Mouse (Mus musculus) embryonic facial prominence, embryonic 15.5 days (tissue): ENCODE results near the gene Agap1. TPM values are rescaled to one million over a fixed set of nuclear protein-coding genes. Genes with fewer than 3 reads are reported as not detected.

Experiments
- ATAC-seq: fragments of 200-750 bp; cut with Nextera tagmentation; 2 replicates; pipeline ENCODE4 v1.8.0; 2017; ENCODE audit warnings: low read depth, moderate TSS enrichment; ENCODE audit not compliant: insufficient number of reproducible peaks, low FRiP score, low TSS enrichment
- H3K27ac ChIP-seq: fragments of 300-500 bp; sonication (generic); replicated peaks from 2 replicates; pipeline ENCODE4 v1.5.1; 2015; ENCODE audit warnings: mild to moderate bottlenecking, inconsistent platforms
- H3K27me3 ChIP-seq: fragments of 300-500 bp; sonication (generic); 2 replicates; pipeline ENCODE4 v1.6.1; 2015; ENCODE audit warnings: inconsistent platforms
- H3K36me3 ChIP-seq: fragments of 300-500 bp; sonication (generic); 2 replicates; pipeline ENCODE4 v1.6.1; 2015; ENCODE audit warnings: mild to moderate bottlenecking, inconsistent platforms
- H3K4me1 ChIP-seq: fragments of 300-500 bp; sonication (generic); 2 replicates; pipeline ENCODE4 v1.6.1; 2015; ENCODE audit warnings: inconsistent platforms
- H3K4me2 ChIP-seq: fragments of 300-500 bp; sonication (generic); replicated peaks from 2 replicates; pipeline ENCODE4 v1.6.1; 2015; ENCODE audit warnings: mild to moderate bottlenecking, inconsistent platforms
- H3K4me3 ChIP-seq: fragments of 300-500 bp; sonication (generic); replicated peaks from 2 replicates; pipeline ENCODE4 v1.5.1; 2015; ENCODE audit warnings: mild to moderate bottlenecking, inconsistent platforms
- H3K9ac ChIP-seq: fragments of 300-500 bp; sonication (generic); 2 replicates; pipeline ENCODE4 v1.6.1; 2015; ENCODE audit warnings: inconsistent platforms
- H3K9me3 ChIP-seq: fragments of 300-500 bp; sonication (generic); replicated peaks from 2 replicates; pipeline ENCODE4 v1.6.1; 2016; ENCODE audit warnings: inconsistent platforms
- WGBS: fragments of 180-500 bp; shearing (Covaris S2); methylation state at CpG from one replicate; pipeline ENCODE4 v1.1.7; 2015; 5-methylcytosine and 5-hydroxymethylcytosine counted together
- polyA plus RNA-seq: library from polyadenylated mRNA; unstranded; fragments of >200 nt; fragmentation: Nextera tagmentation; extraction: Ambion mirVana; gene quantifications from 2 replicates; pipeline ENCODE4 v1.2.1, GENCODE M21; 2015

Agap1 gene
- polyA plus RNA-seq, 1 experiment from 2014 or later, result 13.4 TPM

DNA sequence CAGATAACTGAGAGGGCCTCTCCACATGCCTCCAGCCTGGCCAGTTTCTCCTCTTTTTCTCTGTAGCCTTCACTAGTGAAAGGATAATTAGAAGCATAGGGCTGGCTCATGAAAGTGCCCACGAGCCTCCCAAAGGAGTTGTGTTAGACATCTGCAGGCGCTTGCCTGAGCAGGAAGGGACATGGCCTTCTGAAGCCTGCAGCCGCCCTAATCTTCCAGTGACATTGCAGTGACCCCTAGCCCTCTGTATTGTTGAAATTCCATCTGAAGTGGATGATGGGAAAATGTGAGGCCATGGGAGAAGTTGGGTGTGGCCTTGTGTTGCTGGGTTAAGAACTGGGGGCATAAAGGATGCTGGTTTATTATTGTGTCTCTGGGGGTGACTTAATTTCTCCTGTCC, 269.5 kb downstream of the Agap1 start:
- H3K4me1 ChIP-seq, result peaks cover 20% of the 10 kb centered on the region
- no peak overlapping the region for H3K9ac ChIP-seq
- no peaks in the 10 kb centered on the region for H3K9me3 ChIP-seq
- 17% methylated on average over 3 of the region's 3 CpGs for WGBS
- H3K4me2 ChIP-seq, result no peak overlapping the region
- ATAC-seq, result no peak
- H3K27ac ChIP-seq, result no peak overlapping the region
- H3K27me3 ChIP-seq, result no peaks in the 10 kb centered on the region
- H3K4me3 ChIP-seq, result no peak overlapping the region
- H3K36me3 ChIP-seq, result 0 out of 2 replicates have a peak, but pooled peaks cover 5% of the 10 kb centered on the region

DNA sequence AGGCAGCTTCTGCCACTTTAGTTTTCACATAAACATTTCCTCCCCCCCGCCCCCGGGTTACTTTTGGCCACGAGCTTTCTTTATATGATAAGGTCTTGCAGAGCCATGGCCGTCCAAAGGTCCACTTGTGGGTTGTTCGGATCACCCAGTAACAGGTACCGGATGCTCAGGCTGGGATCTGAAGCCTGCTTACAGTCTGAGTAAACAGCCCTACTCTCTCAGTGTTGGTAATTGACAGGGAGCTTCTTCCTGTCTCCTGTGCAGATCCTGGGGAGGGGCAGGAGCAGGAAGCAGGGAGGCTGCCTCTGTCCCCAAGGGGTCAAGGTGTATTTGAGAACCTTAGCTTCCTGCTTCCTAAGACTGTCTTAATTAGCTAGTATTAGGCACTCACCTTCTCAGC, 269.9 kb downstream of the Agap1 start:
- peaks cover 20% of the 10 kb centered on the region for H3K4me1 ChIP-seq
- no peak overlapping the region for H3K4me3 ChIP-seq
- no peaks in the 10 kb centered on the region for H3K9me3 ChIP-seq
- ATAC-seq, result no peak
- WGBS, result 64% methylated on average over 6 of the region's 6 CpGs
- 0 out of 2 replicates have a peak, but pooled peaks cover 5% of the 10 kb centered on the region for H3K36me3 ChIP-seq
- no peak overlapping the region for H3K4me2 ChIP-seq
- H3K9ac ChIP-seq, result no peak overlapping the region
- no peak overlapping the region for H3K27ac ChIP-seq
- no peaks in the 10 kb centered on the region for H3K27me3 ChIP-seq

DNA sequence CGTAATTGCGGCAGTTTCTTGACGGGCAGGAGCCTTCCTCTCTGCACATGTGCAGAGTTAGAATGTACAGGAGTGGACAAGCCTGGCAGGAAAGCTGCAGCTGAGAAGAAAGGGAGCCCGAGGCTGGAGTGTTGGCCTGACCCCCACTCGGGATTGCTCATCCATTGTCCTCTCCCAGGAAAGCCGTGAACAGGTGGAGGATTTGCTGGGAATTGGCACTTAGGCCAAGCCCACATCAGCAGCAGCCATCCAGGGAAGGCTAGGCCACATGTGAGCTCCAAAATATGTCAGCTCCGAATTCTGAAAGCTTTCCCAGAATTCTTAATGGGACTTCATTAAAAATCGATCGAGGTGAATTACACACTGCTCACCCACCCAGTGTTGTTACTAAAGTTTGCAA, 270.4 kb downstream of the Agap1 start:
- H3K9me3 ChIP-seq, result no peaks in the 10 kb centered on the region
- H3K9ac ChIP-seq, result no peak overlapping the region
- no peaks in the 10 kb centered on the region for H3K27me3 ChIP-seq
- ATAC-seq, result no peak
- 49% methylated on average over 9 of the region's 9 CpGs for WGBS
- 0 out of 2 replicates have a peak, but pooled peaks cover 5% of the 10 kb centered on the region for H3K36me3 ChIP-seq
- no peak overlapping the region for H3K4me3 ChIP-seq
- peaks cover 20% of the 10 kb centered on the region for H3K4me1 ChIP-seq
- H3K27ac ChIP-seq, result no peak overlapping the region
- no peak overlapping the region for H3K4me2 ChIP-seq

GRCm38 (mm10) chr1:89728481-89728880, 273.9 kb downstream of the Agap1 start:
- Histone ChIP-seq H3K4me2 (no peak overlapping the region), H3K4me3 (no peak overlapping the region), H3K36me3 (0 out of 2 replicates have a peak, but pooled peaks cover 10% of the 10 kb centered on the region), H3K9me3 (no peaks in the 10 kb centered on the region), H3K27me3 (no peaks in the 10 kb centered on the region), H3K9ac (no peak overlapping the region), H3K4me1 (peaks cover 15% of the 10 kb centered on the region), H3K27ac (no peak overlapping the region)
- no peak for ATAC-seq
- WGBS, result 92% methylated on average over 6 of the region's 6 CpGs

DNA sequence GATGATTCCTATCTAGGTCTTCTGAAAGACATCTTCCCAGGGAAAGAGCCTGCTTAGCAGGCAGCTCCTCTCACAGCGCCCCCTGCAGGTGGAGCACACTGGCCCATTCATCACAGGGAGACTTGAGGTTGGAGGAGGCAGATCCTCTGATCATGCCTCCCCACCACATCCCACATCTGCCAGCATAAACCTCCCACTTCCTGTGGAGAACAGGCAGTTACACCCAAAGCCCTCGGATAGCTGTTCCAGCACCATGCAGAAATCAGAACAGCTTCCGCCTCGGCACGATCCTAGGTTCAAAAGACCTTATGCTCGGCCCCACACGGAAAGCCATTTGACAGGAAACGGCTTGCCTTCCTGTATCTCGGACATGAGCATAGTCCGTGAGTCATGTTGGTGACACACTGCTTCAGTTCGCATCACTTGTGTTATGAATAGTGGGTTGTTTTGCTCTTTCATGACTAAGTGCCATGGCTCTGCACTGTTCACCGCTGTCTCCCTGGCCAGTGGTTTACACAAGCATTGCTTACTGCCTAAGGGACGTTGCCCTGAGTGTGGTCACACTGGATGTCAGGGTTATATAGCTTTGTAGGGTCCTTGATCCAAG, 276.1 kb downstream of the Agap1 start:
- Histone ChIP-seq H3K36me3 (0 out of 2 replicates have a peak, but pooled peaks cover 10% of the 10 kb centered on the region), H3K27ac (no peak overlapping the region), H3K4me1 (0 out of 2 replicates have a peak, but pooled peaks cover 5% of the 10 kb centered on the region), H3K4me3 (no peak overlapping the region), H3K9ac (no peak overlapping the region), H3K9me3 (no peaks in the 10 kb centered on the region), H3K4me2 (no peak overlapping the region), H3K27me3 (no peaks in the 10 kb centered on the region)
- 80% methylated on average over 13 of the region's 13 CpGs for WGBS
- no peak for ATAC-seq

DNA sequence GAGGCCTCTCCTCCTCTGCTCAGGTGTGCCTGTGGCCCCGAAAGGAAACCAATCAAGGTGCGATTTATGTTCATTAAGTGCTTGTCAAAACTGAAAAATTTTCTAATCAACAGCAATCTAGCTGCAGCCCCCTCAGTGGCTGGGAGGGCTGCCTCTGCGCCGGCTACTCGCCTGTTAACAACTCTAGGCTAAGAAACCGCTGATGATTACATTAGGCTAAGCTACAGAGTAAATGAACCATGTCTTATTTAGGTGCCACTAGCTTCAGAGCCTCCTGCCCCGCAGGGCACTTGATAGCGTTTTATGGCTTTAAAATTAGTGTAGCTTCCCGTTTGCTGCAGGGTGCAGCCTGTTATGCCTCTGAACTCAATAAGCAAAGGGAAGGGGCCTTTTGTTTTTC, 279.8 kb downstream of the Agap1 start:
- WGBS, result 48% methylated on average over 9 of the region's 9 CpGs
- no peaks in the 10 kb centered on the region for H3K27me3 ChIP-seq
- no peak overlapping the region for H3K4me2 ChIP-seq
- H3K9ac ChIP-seq, result no peak overlapping the region
- H3K27ac ChIP-seq, result no peak overlapping the region
- H3K4me3 ChIP-seq, result no peak overlapping the region
- H3K36me3 ChIP-seq, result 0 out of 2 replicates have a peak, but pooled peaks cover 4% of the 10 kb centered on the region
- no peaks in the 10 kb centered on the region for H3K9me3 ChIP-seq
- H3K4me1 ChIP-seq, result 0 out of 2 replicates have a peak, but pooled peaks cover 5% of the 10 kb centered on the region
- ATAC-seq, result no peak

DNA sequence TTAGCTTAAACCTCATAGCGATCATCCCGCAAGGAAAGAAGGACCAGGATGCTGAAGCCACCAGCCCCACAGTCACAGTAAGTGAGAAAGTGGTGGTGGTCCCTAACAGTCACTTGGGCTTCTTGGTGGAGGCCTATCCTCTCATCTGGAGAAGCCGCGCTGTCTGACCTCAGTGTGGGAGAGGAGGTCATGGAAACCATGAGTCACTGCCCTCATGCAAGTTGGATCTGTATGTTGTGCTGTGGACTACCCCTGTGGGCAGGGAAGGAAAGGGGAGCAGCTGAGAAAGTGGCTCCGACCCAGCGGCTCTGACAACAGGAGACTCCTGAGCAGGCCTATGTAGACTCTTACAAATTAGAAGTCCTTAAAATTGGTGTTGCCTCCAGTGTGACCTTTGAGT, 280.5 kb downstream of the Agap1 start:
- H3K36me3 ChIP-seq, result 0 out of 2 replicates have a peak, but pooled peaks cover 4% of the 10 kb centered on the region
- H3K9me3 ChIP-seq, result no peaks in the 10 kb centered on the region
- WGBS, result 86% methylated on average over 6 of the region's 6 CpGs
- no peak overlapping the region for H3K9ac ChIP-seq
- no peaks in the 10 kb centered on the region for H3K27me3 ChIP-seq
- no peak overlapping the region for H3K4me2 ChIP-seq
- H3K4me3 ChIP-seq, result no peak overlapping the region
- ATAC-seq, result 0 out of 2 replicates have a peak, but pooled peaks have one; percentile 19
- H3K4me1 ChIP-seq, result 0 out of 2 replicates have a peak, but pooled peaks cover 5% of the 10 kb centered on the region
- no peak overlapping the region for H3K27ac ChIP-seq

- H3K9me3 ChIP-seq, result no peaks in the 10 kb centered on the region
These were observed 281.4 kb downstream of the Agap1 start for GRCm38 (mm10) chr1:89736021-89736420.

GRCm38 (mm10) chr1:89739067-89739774, 284.6 kb downstream of the Agap1 start:
- ATAC-seq, result no peak
- Histone ChIP-seq H3K9ac (no peak overlapping the region), H3K27ac (no peak overlapping the region), H3K9me3 (no peaks in the 10 kb centered on the region), H3K4me2 (no peak overlapping the region), H3K4me1 (0 out of 2 replicates have a peak, but pooled peaks cover 3% of the 10 kb centered on the region), H3K36me3 (peaks cover 10% of the 10 kb centered on the region; the same call in 1 of the 2 replicates), H3K4me3 (no peak overlapping the region), H3K27me3 (no peaks in the 10 kb centered on the region)
- 71% methylated on average over 17 of the region's 17 CpGs for WGBS

More at GRCm38 (mm10) chr1:89736021-89736420, 281.4 kb downstream of the Agap1 start:
- Histone ChIP-seq H3K27me3 (no peaks in the 10 kb centered on the region), H3K4me2 (no peak overlapping the region), H3K27ac (no peak overlapping the region), H3K4me1 (0 out of 2 replicates have a peak, but pooled peaks cover 5% of the 10 kb centered on the region), H3K36me3 (0 out of 2 replicates have a peak, but pooled peaks cover 4% of the 10 kb centered on the region), H3K9ac (no peak overlapping the region), H3K4me3 (no peak overlapping the region)
- ATAC-seq, result no peak
- 91% methylated on average over 6 of the region's 6 CpGs for WGBS

DNA sequence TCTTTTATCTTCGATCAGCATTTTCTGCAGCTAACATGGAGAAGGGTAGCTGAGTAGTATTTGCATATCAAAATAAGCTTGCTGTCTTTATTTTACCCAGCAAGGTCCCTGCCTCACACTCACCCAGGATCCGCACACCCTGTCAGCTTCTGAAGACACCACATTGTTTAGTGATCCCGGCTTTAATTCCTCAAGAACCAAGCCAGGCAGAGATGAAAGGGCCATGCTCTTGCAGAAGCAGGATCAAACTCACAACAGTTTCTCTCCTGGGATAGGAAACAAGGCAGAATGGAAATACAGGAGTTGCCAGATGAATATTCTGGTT, 285.1 kb downstream of the Agap1 start:
- no peaks in the 10 kb centered on the region for H3K9me3 ChIP-seq
- H3K4me2 ChIP-seq, result no peak overlapping the region
- ATAC-seq, result no peak
- no peaks in the 10 kb centered on the region for H3K27me3 ChIP-seq
- H3K4me3 ChIP-seq, result no peak overlapping the region
- H3K9ac ChIP-seq, result no peak overlapping the region
- peaks cover 14% of the 10 kb centered on the region for H3K36me3 ChIP-seq
- no peaks in the 10 kb centered on the region for H3K4me1 ChIP-seq
- 50% methylated on average over 3 of the region's 3 CpGs for WGBS
- H3K27ac ChIP-seq, result no peak overlapping the region

GRCm38 (mm10) chr1:89742359-89742758, 287.8 kb downstream of the Agap1 start:
- H3K4me1 ChIP-seq, result no peaks in the 10 kb centered on the region
- no peaks in the 10 kb centered on the region for H3K27me3 ChIP-seq
- WGBS, result 71% methylated on average over 3 of the region's 3 CpGs
- peaks cover 26% of the 10 kb centered on the region for H3K36me3 ChIP-seq
- no peak for ATAC-seq
- no peaks in the 10 kb centered on the region for H3K9me3 ChIP-seq
- no peak overlapping the region for H3K4me3 ChIP-seq
- H3K27ac ChIP-seq, result no peak overlapping the region
- no peak overlapping the region for H3K9ac ChIP-seq
- H3K4me2 ChIP-seq, result no peak overlapping the region
